Mouse (Mus musculus) bone marrow macrophage, adult 2 months (primary cell): Measurements from ENCODE around the gene Tceal1.

Experiments used
- CTCF ChIP-seq: IDR thresholded peaks from 2 replicates; pipeline ENCODE4 v1.5.1; 2012; ENCODE audit warnings: low read depth, mild to moderate bottlenecking, low read length, moderate library complexity
- POLR2A ChIP-seq: IDR thresholded peaks from 2 replicates; pipeline ENCODE4 v1.6.1; 2012; ENCODE audit warnings: mild to moderate bottlenecking, low read depth, low read length, borderline replicate concordance

DNA sequence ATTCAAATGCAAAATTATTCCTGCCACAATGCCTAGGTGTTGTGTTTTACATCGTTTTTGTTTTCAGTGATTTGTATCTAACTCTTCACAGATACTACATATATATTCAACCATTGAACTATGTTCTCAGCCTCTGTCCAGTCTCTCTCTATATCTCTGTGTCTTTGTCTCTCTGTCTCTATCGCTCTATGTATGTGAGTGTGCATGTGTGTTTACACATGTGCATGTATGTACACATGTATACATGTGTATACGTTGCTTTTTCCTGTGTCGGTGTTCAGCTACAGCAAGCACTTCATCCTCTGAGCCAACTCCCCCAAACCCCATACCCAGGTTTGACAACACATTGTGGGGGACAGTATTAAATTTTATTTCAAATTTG, 15.5 kb upstream of the Tceal1 start:
- TF ChIP-seq CTCF (no peak), POLR2A (no peak)
